Mouse (Mus musculus): Measurements from ENCODE around the gene Ccdc34.

Gene Ccdc34

DNA sequence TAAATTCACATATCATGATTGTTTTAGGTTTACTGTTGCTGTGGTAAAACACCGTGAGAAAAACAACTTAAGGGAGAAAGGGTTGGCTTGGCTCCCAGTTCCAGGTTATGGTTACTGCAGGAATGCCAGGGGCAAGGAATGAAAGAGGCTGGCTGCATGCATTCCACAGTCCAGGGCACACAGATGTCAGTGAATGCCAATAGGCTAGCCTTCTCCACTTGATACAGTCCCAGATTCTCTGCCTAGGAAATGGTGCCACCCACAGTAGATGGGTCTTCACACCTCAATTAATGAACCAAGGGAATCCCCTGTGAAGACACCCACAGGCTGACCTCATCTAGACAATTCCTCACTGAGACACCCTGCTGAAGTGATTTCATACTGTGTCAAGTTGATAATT is 12.9 kb upstream of the Ccdc34 start:
- no peak for DNase-seq

DNA sequence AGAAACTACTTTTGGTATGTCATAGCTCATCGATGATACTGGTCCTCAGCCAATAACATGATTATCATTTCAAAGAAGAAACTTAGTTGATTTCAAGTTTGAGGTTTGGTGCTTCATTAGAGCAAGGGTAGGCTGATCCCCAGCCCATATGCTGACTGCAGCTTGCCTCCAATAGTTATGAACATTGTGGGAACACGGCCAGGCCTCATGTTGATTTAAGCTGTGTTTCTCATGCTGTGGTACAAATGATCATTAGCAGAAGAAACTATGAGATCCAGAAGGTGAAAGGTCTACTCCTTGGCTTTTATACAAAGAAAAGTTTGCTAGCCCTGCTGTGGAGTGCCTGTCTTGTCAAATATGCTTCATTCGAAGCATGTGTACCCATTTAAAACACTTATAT is 12.5 kb upstream of the Ccdc34 start:
- DNase-seq, result no peak

DNA sequence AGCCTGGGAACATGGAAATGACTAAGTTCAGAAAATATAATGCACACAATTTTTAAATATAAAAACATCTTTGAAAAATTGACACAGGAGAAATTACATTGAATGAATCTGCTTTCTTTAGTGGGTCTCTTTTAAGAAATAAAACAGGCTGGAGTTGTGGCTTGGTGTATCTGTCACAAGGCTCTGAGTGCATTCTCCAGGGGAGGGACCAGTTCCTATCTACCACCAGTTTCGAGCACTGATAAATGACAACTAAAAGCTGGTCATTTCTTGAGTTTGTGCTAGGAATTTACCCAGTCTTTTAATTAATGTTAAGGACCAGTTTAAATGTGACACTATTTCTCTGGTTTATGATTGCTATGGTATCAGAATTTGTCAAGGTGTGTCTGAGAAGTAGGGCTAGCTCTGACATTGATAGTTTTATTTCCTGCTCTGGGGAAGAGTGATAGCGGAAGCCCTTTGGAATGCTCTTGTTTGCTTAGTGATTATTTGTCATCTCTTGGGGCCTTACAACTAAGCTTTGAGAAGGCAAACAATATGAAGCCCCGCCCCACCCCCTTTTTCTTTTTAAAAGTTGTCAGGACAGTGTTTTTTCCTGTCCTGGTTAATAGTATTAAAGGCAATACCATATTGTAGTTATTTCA is 11.9 kb upstream of the Ccdc34 start:
- no peak for DNase-seq

DNA sequence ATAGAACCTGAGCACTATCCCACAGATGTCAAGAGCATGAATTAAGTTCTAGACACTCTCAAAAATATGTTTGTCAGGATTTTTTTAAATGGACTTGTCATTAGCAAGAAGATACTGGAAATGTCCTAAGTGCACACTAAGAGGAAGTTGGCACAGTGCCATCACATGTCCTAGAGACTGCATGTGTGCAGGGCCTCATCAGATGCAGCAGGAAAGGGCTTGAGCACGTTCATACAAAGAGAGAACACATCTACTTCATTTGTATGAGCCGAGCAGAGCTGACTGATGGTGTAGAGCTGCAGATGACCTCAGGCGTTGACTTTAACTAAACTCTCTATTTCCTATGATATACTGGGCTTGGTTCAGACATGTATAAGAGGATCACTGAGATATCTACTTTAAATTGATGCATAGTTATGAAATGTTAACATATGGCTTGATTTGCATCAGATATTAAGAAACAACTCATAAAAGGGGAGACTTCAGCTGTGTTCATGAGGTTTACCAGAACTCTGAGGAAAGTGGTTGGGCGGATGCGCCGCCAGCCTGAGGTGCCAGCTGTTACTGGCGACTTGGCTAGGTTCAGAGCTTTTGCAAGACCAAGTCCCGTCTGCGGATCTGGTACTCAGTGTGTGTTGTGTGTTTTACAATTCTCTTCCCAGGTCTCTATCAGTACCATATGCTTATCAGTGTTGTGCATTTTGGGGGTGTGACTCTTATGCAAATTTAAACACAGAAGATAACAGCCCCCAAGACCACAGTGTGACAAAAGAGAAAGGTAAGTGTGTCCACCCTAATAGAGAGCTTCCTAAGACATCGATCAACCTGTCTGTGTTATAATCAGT is 10.0 kb upstream of the Ccdc34 start:
- DNase-seq, result no peak

DNA sequence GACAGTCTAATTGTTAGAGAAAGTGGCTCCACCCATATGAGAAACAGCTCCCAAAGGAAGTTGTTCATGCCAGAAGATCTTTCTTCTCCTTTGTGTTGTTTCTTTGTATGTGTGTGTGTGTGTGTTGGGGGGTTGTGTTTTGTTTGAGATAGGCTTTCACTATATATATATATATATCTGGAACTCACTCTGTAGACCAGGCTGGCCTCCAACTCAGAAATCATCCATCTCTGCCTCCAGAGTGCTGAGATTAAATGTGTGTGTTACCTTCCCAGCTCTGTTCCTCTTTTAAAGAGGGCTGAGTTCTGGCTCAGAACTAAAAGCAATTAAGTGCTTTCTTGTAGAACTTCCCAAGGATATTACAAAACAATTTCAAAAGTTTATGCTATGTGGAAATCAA is 8.2 kb upstream of the Ccdc34 start:
- no peak for DNase-seq

DNA sequence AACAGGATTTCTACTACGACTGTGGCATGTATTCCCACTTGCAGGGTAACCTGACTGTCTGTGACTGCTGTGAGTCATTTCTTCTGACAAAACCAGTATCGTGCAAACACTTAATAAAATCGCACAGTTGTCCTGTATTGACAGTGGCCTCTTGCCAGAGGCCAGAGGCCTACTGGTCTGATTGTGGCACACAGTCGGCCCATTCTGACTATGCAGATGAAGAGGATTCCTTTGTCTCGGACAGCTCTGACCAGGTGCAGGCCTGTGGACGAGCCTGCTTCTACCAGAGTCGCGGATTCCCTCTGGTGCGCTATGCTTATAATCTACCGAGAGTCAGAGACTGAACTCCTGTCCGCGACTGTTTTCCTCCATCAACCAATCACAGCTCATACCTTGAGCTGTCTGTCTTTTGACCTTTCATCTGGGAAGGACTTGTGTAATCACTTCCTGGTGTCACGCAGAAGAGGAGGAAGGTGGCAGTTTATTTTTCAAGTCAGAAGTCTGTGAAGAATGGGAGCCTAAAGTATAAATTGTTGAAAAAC is 5.4 kb upstream of the Ccdc34 start:
- DNase-seq, result no peak

DNA sequence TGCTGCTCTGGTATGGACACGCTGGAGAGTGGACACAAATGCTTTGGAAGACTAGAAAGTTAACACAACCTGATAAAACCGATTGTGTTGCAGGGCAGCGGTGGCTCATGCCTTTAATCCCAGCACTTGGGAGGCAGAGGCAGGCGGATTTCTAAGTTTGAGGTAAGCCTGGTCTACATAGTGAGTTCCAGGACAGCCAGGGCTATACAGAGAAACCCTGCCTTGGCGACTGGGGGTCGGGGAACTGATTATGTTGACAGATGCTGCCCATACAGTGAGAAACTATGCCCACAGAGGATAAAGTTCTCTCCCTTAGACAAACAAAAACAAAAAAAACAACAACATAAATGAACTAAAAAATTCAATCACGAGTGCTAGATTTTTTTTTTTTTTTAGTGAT is 530 bp upstream of the Ccdc34 start:
- no peak for DNase-seq

DNA sequence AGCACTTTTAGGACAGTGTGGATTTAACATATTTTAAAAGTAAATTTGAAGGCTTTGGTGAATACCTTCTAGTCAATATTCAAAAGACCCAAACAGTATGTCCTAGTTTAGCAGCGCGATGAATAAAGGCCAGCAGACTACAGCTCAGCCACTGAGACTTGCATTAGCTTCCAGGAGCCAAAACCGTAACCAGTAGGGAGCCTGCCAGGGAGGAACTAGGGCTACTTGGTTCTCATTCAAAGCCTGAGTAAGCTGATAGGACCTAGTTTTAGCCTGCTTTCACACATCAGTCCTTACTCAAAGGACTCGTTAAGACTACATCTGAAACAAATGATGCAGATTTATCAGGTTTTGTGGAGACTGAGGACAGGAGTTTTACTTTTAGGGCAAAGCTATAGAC is 2.0 kb downstream of the Ccdc34 start:
- no peak for DNase-seq

DNA sequence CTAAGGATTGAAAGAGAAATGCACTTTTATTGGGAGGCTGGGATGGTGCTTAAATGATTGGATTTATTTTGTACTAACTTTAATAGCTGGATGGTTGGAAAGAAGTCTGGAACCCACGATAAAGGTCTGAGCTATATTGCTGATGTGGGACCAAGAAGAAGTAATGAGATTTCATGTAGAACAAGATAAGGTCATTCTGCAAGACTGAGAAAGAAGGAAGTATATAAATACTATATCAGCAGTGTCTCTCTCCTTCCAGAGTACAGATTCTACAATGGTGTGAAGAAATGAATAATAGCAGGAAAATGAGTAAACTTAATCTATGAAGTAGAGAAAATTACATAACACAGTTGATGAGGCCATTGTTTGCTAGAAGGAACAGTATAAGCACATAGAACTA is 2.8 kb downstream of the Ccdc34 start:
- no peak for DNase-seq

DNA sequence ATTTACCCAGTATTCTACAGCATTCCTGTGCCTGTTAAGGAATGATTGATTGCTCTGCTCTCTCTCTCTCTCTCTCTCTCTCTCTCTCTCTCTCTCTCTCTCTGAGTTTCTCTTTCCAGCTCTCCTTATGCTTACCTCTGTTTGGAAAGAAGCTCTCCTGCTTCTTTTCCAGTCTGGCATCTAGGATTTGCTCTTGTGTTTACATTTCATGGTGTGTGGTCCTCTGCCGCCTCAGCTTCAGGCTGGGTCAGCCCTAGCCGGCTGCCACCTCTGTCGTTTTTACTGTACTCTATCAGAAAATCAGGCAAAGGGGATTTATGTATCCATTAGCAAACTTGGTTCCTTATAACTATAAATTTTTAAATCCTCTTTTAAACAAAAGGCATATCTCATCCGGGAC is 18.6 kb downstream of the Ccdc34 start:
- DNase-seq, result no peak

DNA sequence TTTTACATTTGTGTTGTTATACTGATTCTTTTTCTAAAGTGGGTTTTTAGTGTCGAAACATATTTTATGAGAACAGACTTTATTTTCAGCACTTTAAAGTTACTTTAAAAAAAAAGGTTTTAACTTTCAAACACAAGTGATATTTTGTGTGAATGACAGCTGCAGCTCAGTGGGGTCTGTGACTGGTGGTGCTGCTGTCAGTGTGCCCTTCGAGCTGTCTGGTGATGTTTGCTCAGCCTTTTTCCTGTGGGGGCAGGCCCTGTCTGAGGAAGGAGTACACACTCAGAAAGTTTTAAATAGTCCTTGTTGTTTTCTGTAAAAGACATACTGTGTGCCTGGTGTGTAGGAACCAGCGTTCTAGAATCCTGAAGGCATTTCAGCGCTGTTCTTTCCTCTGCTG is 19.0 kb downstream of the Ccdc34 start:
- DNase-seq, result no peak

DNA sequence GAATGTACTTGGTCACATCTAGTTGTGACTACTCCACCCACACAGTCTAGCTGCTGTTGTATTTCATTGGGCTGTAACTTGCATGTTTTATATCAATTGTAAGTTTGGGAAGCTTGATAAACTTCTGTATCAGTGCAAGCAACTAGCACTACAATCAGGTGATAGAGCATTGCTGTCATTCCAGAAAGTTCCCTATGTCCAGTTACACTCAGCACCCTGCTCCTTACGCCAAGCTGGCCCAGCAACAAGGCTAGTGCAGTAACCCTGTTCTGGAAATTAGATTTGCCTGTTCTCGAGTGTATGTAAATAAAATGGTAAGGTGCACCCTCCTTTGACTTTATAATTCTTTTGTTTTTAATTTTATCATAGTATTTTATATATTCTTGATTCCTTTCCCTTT is 19.6 kb downstream of the Ccdc34 start:
- no peak for DNase-seq

DNA sequence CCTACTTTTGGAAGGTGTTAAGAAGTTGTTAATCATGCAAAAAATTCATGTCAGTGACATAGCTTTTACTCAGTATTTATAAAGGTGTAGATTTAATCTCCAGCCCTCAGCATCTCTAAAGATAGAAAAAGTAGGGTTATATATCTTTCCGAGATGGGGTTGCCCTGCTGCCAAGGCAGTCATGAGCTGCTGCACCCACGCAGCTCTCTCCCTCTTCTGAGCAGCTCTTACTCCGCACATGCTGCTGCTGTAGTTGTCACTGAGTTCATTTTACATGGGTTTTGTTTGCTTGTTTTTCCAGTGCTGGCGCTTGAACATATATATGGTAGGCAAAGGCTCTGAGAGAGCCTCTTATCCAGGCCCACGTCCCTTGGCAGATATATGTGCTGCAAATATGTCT is 20.7 kb downstream of the Ccdc34 start:
- no peak for DNase-seq

DNA sequence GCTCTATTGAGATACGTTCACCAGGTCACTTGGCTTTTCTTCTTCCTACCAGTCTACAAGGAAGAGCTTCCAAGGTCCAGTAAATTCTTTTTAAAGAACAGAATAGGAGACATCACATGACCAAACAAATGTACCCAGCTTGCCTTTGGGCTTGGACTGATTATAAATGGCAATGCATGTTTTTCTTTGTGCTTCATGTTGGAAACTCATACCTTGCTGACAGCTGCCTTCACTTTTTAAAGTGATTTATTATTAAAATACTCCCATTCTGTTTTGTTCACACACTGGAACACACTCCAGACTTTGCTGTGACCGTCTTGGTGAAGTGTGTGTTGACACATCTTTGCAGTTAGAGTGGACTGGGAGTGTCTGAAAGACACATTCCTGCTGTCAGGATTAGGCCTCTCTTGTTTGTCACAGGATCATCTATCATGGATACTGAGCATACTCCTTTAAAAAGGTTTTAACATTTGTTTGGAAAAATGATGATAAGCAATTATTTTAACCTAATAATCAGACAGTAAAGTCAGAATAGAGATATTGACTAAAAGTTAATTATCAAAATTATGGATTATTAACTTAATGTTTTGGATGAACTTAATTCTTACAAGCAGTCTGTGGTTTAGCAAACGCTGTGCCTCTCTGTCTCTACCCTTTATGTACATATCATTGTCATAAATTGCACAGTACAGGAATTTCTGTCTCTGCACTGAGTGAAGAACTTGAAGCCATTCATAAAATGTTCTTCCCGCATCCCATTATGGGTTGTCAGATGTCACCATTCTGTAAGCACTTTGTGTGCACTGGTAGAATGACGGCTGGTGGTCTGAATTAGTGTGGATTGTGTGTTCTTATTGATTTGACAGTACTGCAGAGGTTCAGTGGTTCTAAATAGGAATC is 25.5 kb downstream of the Ccdc34 start:
- no peak for DNase-seq

DNA sequence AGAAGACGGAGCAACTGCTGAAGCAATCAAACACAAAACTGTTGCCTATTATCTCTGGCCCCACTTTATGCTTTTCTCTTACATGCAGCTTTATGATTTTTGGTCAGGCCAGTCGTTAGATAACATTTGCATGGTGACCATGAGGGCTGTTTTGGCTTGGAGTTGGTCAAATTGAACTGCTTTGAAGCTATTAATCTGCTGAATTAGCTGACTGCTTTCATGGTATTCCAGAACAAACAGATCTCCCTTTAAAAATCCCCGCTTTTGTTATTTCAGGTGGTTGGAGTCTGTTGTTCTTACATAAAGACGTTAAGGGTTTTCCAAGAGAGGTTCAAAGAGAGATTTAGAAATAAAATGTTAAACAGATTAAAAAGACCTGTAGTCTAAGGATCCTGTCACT is 40.8 kb downstream of the Ccdc34 start:
- DNase-seq, result no peak

DNA sequence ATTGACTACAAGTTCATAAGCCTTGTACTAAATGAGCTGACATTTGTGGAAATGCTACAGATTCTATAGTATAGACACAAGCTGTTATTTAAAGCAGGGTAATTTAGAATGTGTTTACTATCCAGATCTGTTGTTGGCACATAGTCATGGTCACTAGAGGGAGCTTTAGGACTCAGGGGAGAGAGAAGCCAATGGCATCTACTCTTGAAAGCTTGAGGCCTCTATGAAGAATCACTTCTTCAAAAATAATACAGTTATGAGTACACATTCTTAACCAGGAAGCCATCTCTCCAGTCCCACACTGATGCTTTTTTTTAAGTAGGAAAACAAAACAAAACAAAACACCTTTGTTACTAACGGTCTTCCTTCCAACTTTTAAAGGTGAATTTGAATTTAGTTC is 45.5 kb downstream of the Ccdc34 start:
- no peak for DNase-seq

DNA sequence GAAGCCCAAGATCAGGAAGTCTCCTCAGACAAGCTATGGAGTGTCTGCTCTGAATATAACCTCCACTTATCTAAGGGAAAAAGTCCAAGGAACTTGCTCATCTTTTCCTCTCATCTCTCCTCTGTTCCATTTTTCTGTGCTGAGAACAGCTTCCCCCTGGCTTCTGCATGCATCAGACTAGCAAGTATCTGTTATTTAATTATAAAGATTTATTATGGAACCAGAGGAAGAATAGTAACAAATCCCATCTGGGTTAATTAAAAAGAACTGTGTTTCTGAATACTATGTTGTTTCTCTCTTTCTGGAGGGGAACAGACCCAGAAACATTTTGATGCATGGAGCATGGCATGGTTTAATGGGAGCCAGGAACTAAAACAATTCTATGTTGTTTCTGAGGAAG is 51.3 kb downstream of the Ccdc34 start:
- no peak for DNase-seq

DNA sequence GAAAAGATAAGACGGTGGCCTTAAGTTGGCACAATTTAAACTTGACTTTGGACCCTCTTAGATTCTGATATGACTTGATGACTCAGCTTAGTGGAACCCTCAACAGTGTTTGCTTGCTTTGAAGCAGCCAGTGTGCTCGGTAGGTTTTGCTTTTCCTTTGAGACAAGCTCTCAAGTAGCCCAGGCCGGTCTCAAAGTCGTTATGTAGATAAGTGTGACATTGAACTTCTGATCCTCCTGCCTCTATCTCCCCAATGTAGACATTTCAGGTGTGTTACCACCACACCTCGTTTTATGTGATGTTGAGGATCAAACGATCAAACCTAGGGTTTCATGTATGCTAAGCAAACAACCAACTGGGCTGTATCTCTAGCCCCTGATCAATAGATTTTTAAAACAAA is 55.4 kb downstream of the Ccdc34 start:
- no peak for DNase-seq

DNA sequence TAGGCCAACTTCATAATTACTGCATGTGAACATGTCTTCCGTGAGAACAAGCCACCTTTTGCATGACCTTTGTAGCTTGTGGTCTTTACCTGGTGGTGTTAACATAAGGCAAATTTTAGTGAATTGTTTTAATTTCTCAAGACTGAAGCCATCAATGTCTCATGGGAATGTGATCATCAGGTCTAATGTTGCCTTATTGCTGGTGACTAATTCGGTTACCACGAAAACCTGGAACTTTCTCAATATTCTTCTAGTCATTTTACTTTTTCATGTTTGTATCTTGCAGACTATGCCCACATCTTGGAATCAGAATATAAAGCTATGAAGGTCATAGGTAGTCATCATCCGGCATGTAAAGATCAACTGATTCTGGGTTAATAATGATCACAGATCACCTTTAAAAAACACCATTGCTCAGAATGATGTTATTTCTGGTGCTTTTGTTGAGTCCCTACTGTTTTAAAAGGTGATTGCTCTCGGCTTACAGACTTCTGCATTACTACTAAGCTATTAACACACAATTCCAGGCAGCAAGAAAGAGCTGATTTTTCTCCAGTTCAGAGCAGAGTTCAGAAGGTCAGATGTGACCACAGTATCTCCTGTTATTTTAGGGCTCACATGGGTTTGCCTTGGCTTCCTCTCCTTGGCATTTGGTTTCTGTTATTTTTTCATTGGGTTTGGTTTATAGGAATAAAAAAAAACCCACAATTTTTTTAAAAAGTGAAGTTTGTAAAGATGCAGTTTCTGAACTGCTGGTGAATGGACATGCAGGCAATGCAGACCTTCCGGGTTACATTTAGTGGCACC is 57.2 kb downstream of the Ccdc34 start:
- DNase-seq, result no peak

DNA sequence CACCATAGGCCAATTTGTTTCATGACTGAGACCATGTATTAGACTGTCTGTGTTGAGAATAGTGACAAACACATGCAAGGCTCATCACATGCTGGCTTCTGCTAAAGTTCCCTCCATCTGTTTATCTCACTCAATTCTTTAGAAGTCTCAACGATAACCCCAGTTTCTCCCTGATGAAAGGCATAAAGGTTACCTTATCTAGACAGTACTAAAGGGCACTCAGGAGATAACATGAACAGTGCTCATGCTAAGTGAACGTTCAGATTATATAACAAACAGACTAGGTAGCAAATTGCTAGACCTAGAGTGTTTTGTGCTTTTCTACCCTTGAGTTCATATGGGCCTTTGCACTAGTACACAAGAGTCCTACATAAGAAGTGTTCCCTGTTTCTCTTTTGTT is 59.6 kb downstream of the Ccdc34 start:
- no peak for DNase-seq

DNA sequence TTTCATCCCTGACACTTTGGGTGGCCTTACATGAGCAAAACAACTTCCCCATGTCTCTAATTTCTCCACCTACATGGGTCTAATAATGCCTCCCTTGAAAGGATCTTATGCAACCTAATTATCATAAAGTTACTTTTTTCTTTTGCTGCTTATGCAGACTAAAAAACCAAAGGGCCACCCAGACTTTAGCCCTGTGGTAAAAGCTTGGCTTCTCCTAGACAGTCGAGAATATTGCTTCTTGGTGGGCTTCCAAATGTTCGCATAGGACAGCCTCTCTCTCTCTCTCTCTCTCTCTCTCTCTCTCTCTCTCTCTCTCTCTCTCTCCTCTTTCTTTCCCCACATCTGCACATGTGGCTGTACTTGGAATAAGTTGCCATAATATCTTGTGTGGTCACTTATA is 60.0 kb downstream of the Ccdc34 start:
- DNase-seq, result no peak

DNA sequence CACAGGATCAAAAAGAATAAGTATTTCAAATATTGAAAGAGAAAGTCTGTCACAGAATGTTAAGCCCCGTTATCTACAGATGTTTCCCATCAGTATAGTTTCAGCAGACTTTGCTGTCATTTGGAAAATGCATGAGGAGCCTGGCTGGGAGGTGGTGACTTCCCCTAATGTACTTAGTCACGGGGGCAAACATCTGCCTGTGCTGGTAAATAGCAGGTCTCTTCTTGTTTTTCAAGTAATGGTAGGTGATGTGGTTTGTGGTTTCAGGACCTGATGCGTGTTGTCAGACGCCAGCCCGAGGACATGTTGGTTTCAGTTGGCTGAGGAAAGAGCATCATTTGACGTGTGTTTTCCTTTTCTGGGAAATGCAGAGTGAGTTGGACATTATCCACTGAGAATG is 62.9 kb downstream of the Ccdc34 start:
- DNase-seq, result no peak

DNA sequence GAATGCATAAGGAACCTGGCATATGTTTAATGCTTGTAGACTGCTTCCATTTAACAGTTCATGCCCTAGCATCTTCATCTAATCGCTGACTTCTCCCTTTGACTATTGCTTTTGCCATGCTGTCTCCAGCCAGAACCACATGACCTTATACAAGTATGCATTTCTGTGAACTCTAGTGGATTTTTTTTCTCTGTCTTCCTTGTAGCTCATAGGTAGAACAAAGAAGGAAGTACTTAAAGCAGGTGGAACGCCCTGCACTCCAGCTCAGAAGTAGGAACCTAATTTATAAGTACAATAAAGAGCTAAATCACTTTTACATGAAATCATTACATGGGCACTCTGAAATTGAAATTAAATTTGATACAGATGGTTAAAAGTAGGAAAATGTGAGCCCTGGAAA is 65.4 kb downstream of the Ccdc34 start:
- DNase-seq, result no peak

Data from right cerebral cortex, postnatal 4 days (tissue).